Mouse (Mus musculus) testis, postnatal 14 days (tissue): Measurements from ENCODE around the gene Lrrc9.

ENCODE experiments used
- DNase-seq: peaks from one replicate; pipeline ENCODE4 v3.0.0; 2021; ENCODE audit warnings: low spot score

The Lrrc9 gene

DNA sequence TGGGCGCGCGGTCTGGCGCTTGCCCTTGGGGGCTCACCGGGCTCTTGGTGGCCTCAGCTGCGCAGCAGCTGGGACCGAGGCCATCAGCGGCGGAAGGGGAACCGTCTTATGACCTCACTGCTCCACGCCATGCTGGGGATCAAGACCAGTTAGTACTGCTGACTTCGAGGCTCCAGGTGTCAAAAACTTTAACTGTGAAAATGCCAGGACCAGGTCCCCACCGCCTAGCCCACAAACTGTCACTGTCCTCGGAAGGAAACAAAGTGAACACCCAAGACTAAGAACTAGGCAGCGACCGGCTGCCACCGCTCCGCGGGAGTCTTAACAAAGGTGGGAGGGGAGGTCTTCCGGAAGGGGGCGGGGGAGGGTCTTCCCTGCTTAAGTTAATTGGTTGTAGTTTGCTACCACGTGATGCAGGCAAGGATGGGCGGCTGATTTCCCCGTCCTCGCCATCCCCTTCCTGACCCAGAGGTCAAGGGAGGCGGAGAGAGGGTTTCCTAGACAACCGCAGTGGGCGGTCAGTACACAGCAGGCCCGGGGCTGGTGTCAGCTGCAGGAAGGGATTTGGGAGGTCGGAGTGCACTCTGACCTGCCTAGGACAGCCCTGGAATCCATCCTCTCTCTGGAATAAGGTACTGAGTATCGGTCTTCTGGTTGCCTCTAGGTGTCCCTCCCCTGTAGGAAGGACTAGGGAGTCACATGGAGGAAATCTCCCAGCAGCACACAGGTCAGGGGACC, at the start of gene Lrrc9:
Gene Lrrc9 (plus strand): TSS at position 28 of the 738 bp plus-strand sequence.
- peak; percentile 79 for DNase-seq

DNA sequence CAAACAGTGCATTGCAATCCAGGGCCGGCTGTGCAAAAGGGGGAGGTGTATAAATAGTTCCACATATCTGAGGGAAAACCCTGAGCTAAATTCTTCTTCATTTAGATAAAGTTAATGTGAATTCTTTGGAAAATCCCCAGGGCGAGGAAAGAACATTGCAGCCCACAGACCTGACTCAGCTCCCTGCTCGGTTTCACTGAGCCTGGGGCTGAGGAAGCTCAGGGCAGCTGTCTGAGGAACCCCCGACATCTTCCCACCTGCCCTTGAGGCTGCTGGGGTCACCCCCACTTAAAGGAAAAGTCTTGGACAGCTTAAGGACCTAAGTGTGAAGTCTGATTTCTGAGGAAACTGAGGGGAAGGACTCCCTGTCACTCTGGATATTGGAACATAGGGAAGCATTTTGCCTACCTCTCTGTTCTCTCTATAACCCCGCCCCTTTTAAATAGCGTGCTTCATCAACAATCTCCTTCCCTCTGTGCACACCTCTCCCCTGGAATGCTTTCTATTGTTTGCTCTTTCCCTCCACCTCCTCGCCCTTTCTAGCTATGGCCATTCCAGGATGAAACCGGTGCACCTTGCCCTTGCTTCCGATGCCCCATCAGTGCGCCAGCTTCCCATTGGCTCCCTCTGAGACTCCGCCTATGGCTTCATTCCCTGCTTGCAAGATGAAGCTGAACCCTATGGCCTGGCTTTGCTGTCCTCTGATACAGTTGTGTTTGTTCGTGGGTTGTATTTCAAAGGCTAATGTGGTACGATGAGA, 48.4 kb upstream of the Lrrc9 start:
- DNase-seq: no peak

DNA sequence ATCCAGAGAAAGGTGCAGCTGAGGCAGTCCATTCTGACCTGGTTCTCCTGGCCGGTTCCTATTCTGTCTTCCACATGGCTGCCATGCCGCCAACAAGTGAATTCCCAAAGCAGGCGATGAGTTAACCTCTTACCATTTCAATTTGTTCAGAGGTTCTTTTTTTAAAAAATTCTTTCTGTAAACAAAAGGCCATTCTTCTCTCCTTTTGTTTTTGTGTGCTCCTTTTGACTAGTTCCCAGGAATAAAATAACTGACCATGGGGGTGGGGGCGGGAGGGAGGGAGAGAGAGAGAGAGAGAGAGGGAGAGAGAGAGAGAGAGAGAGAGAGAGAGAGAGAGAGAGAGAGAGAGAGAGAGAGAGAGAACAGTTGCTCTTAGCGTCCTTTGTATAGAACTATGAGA, 36.6 kb upstream of the Lrrc9 start:
- DNase-seq: no peak

DNA sequence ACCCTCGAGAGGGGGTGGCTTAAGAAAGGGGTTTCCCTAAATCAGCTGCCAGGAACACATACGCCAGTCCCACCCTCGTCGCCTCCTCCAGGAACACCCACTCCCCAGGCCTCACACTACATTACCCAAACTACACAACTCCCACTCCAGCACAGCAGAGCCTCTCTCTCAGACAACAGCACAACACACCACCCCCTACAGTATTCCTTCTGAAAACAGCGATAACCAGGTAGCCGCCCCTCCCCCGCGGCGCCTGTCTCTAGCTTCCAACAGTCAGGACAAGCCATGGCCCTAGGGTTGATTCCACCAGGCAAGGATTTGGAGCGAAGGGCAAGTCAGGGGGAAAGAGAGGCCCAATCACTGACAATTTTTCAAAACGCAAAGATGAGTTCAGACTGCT, 34.5 kb upstream of the Lrrc9 start:
- no peak for DNase-seq

DNA sequence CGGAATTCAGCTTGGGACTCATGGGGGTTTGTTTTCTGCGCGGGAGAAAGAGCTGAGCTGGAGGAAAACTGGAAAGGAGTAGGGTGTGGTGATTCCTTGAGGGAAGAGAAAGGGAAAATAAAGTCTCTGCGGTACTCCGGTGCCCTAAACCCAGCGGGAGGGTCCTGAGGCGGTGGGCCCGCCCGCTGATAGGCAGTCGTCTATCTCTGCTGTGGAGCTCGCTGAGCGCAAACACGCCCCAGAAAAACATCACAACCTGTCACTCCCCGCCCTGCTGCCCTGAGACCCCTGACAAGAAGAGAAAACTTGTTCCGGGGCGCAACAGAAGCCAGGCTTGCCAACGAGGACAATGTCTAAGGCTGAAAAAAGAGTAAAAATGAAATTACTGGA, 34.0 kb upstream of the Lrrc9 start:
- no peak for DNase-seq

DNA sequence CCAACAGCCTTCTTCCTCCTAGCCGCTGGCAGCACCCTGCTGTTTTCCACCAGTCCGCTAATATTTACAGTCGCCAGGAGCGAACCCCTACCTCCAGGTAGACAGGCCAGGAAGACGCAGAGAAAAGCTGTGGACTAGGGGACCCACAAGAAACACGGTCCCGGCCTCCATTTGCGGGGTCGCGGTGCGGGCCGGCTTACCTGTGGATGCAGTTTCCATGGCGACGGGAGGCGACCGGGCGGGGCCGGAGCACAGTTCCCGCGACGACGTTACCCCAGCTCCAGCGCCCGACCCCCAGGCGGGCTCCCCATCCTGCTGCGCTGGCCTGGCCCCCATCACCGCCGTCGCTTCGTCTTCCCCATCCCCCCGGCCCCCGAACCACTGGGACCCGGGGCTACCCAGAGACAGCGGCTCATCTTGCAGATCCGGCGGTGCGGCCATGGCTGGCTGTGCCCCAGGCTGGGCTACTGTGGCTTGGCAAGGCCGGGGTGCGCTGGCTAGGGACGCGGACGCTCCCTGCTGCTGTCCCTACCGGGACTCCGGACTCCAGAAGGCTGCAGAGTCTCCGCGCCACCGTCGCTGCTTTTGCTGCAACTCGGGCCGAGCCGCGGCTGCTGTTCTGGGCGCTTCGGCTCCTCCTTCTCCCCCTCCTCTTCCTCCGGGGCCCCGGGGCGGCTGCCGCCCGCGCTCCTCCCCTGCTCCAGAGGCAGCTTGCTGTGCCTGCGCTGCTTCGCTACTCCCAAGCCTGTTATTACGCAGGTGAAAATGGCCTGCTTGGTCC, 33.4 kb upstream of the Lrrc9 start:
- peak; percentile 36 for DNase-seq

DNA sequence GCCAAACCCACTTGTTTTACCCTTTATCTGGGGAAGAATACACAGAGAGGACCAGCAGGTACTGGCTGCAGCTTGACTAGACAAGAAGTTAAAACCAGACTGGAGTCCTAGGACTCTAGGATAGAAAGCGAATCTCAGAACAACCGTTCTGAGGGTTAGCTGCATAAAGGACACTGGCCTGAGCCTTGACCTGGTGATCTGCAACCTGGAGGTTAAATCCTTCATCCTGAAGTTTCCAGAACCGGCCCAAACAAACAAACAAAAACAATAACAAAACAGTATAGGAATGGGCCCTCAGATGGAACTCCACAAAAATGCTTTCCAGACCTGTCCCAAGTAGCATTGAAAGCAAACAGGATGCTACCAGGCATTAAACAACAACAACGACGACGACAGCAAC, 32.7 kb upstream of the Lrrc9 start, which contains the start of gene Rtn1:
Gene Rtn1 (minus strand): TSS at position 101 of the 400 bp plus-strand sequence.
- DNase-seq: no peak

DNA sequence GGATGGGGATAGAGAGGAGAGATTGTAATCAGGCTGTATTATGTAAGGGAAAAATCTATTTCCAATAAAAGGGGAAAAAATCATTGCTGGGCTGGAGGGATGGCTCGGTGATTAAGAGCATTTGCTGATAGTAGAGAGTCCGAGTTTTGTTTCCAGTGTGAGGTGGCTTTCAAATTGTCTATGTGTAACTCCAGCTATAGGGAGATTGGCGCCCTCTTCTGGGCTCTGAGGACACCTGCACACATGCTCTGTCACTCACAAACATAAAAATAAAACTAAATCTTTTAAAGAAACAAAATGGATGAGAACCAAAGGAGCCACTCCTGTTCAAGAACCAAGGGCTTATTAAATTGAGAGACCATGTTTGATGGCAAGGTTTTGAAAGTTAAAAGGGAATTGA, 23.9 kb upstream of the Lrrc9 start:
- DNase-seq: no peak

DNA sequence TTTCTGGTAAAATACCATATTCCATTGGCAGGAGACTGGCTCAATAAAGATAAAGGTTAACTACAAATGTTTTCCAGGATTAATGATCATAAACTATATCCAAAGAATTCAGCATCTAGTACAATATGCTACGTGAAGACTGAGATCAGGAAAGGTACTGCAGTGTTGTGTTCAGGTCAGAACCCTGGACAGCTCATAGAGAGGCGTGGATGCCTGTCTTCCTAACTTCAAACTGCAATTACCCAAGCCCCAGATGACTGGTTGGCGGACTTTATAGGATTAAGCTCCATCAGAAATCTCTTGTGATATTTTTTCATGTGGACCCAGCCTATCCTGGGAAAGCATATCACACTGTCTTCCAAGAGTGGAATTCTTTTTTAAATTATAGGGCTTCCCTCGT, 19.0 kb upstream of the Lrrc9 start:
- DNase-seq: no peak

DNA sequence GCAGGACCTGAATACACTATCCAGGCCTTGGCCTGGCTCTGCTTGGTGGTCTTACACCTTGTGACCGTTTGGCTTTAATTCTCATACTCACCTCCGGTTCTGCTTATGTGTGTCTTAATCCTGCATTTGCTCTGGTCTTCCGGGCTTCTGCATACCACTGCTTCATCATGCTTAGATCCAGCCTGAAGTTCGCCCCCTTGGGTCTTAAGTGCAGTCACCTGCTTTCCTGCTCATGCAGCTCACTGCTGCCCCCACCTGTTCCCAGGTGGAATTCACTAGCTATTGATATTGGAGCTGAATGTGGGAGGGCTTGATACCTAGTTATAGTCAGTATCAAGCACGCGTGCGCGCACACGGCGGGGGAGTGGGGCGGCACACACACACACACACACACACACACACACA, 13.9 kb upstream of the Lrrc9 start:
- DNase-seq: peak; percentile 12

DNA sequence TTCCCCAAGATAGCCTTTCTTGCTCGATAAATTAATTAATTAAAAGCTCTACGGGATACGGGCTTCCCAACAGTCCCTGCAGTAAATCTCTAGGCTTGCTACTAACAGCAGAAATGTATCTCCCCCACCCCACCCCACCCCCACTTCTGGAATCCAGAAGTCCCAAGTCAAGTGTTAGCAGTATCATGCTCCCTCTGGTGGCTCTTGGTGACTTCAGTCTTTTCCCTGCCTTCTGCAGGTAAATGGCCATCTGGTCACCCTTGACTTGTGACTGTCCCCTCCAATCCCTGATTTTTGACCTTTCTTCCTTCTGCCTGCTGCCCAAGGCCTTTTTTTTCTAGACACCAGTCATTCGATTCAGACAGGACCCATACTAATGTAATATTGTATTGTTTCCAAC, 9.5 kb upstream of the Lrrc9 start:
- DNase-seq: no peak

DNA sequence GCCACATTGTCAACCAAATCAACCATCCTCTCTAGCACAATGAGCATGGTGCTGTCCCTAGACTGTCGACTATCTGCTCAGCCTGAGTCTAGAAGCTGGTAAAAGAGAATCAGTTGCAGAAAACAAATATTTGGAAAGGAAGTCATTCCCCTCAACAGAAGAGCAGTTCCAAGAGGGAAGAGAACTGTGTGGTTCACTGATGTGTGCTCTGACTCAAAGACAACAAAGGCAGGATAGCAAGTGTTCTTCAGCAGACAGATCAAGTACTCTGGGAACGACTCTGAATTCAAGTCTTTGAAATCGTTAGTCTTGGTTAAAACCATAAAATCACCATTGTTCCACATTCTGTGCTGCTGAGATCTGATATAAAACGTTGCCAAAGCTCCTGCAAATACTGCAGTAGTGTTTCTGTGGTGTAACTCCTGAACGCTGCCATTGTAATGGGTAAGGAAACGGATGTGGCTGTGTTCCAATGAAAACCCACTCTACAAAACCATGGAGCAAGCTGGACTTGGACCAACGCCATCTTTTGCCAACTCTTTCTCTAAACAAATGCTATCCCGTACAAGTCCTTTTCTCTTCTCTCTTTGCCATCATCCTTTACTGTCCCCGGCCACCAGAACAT, 8.3 kb upstream of the Lrrc9 start:
- no peak for DNase-seq

DNA sequence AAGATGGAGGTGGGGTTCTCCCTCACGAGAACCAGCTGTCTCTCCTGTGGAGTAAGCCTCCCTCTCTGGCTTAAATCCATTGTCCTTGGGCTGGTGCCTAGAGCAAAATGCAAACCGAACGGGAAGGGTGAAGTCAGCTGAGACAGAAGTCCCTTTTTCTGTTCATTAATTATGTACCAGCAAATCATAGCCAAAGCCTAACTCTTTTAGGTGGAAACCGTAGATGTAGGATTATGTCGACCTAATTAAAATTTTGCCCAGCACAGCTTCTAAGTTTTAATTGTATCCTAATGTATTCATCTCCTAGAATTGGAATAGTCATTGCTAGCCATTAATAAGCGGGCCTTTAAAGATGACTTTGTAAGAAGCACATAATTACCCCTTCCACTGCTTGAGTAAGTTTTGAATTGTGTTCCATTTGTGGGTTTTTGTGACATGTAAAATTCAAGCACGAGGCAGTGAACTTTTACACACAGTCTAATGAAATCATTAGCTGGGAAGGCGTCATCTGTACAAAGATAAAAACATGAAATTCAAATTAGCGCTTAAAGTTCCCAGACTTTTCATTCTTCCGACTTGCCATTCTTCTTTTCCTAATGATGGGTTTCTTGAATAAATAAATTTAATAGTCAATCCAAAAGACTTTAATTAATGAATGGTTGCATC, 3.9 kb upstream of the Lrrc9 start:
- no peak for DNase-seq

DNA sequence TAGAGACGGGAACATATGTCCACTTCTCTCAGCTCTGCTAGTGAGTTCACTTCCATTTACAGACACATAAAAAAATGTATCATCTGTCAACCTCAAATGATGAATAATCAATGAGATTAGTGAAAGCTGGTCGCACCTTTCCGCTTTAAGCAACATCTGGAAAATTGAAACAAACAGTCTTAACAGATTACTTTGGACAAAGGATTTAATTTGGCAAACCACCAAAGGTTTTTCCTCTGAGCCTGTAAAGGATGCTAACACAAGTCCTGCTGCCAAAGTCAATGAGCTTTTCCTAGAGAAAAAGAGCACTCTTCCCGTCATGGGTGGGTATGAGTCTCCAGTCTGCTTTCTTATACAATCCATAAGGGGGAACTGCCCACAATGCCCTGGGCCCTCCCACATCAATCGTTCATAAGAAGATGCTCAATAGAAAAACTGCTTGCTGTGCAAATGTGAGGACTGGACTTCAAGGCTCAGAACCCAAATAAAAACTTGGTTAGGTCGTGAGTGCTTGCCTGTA, 2.6 kb upstream of the Lrrc9 start:
- no peak for DNase-seq

DNA sequence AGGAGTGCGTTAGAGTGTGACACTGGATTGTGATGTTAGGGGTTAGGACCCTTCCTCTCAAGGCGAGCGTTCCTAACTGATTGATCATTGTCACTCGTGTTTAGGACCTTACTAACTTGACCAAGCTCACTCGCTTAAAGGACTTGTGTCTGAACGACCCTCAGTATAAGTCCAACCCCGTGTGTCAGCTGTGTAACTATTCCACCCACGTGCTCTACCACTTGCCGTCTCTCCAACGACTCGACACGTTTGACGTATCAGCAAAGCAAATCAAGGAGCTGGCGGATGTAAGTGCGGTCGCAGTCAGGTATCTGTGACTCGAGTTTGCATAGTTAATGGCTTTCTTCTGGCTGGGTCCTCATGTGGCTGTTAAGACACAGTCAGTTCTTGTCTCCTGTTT, 12.3 kb downstream of the Lrrc9 start:
- DNase-seq: no peak

DNA sequence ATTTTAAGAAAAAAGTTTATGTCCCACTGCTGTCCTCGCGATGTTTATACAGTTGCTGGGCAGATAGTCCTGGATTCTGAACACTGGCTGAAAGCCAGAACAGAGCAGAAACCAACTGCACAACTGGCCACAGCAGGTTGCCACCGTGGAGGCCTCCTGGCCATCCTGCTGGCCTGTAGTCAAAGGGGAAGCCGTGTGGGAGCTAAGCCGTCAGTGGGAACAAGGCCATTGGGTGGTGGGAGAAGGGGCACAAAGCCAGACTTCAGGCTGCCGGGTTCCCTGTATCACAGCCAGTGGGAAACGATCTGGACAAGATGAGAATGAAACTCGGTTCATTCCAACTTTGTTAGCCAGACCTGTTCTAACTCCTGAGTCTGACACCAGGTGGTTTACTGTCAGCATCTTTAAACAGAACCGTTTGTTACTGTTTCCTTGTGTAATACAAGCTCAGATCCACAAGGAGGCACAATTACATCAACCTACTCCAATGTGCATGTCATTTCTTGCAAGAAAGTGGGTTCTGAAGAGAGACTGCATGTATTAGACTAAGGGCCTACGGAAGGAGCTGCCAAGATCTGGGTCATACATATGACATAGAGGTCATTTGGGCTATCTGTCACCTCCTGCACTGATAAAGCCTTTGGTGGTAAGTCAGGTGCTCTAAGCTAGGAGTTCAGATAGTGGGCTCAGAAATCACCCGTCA, 19.7 kb downstream of the Lrrc9 start:
- DNase-seq: no peak

DNA sequence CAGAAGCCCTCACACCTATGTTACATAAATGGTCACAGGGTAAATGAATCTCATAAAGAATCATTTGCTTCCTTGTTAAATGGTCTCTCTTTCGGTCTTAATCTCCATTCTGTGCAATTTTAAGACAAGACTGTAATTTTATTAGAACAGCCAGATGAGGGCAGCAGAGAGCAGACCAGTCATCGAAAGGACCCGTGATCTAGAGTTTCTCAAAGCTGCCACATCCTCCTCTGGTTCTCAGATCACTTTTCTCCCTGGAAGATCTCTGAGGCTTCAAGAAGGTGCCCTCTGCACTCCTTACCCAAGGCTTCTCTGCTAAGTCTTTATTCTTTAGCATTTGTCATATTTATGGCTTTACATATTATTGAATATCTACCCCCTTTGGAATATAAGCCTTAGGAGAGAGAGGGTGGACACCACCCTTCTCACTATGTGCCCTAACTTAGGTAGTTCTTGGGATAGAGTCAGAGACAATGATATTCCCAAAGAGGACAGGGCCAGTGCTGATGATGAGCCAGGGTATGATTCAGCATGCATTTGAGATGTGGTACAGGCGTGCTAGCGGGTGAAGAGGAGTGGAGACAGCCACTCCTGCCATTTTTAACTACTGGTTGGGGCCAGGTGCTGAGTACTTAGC, 20.3 kb downstream of the Lrrc9 start:
- no peak for DNase-seq

DNA sequence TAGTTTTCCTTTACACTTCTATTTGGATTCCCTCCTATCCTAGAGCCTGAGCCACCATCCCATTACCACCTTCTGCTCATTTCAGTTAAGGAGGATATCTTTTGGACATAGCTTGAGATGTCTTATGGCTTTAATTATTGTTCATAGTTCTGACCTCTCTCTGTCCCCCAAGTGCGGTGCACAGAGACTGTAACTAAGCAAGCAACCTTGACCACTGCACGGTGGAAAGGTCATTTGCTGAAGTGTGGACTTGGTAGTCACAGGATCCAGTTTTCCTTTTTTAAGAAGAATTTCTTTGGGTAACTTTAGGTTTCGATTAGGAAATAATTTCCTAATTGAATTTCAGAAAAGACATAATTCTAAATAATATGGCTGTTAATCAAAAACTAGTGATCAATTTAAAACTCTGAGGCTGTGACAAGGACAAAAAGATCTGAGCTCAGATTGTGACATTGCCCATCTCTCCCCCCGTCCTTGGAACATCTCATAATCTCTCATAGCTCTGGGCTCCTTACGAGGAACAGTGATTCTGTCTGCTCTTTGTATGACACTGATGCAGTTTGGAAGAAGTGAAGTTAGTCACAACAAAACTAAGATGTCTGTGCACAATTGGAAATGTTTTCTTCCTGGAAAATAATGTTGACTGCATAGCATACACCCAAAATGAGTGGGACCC, 24.3 kb downstream of the Lrrc9 start:
- no peak for DNase-seq

DNA sequence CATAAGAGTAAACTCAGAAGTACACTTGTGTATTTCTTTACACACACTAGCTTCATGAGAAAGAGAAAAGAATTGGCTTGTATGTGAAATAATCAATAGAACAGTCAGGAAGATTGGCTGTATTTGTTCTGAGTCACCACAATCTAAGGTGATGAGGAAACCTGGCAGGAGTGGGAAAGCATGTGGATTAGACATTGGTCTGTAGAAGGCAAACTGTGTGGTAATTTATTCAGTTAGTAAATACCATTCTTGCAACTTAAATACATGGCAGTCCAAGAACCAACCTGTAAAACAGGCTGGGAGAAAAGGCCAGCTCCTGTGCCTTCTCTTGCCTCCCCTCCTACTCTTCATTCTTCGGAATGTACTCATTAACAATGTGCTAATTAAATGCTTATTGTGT, 25.6 kb downstream of the Lrrc9 start:
- DNase-seq: no peak

DNA sequence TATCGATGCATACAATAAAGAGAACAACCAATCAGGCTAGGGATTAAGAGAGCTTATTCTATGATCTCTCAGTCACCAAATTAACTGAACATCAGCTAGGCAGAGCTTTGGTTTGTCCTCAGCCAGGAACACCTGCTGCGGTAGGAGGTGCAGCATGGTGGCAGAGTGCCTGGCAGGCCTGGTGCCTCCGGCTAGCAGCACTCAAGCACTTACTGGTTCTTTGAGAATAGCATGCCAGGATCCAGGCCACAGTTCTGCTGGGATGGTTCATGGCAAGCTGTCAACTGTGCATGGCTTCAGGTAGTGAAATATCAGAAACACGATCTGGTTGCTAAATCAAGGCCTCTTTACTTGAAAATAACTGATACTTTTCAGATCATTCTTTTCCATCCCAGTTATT, 26.1 kb downstream of the Lrrc9 start:
- DNase-seq: no peak
